Mouse (Mus musculus) liver, postnatal 0 days (tissue): ENCODE results near the gene Pappa2.

Experiments used
- CTCF ChIP-seq: sonication (generic); IDR thresholded peaks from 2 replicates; pipeline ENCODE4 v1.5.1; 2016; ENCODE audit warnings: antibody characterized with exemption, low read depth
- EP300 ChIP-seq: IDR thresholded peaks from 2 replicates; pipeline ENCODE4 v1.6.1; 2016; ENCODE audit warnings: antibody characterized with exemption, low read depth, mild to moderate bottlenecking

DNA sequence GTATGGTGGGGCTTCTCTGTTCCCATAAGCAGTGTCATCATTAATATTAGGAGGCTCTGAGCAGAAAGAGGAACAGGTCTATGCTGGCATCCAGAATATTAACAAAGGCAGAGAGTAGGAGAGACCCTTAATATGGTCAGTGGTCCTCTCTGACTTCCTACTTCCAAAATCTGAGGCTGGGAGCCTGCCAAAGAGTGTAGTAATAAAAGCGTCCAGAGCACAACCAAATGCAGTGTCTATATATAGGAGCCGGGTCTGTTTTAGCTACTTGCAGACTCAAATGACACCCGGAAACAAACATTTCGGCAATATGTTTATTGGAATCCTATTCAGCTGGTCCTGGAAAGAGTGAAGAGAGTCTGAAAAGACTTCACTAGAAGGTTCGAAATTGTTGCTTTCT lies 17.9 kb downstream of the Pappa2 start:
- TF ChIP-seq CTCF, result no peak
- no peak for TF ChIP-seq EP300
